Mouse (Mus musculus) CD4-positive helper T cell, adult 2 months (primary cell): ENCODE measurements around the gene Scaf1.
A peak's percentile ranks its signal among the peaks of the same experiment; 100 is the strongest.

Experiments
- DNase-seq: peaks from one replicate; pipeline ENCODE4 v3.0.0-alpha.2; 2012; ENCODE audit warnings: low read depth, missing footprints, low spot score

Gene Scaf1

GRCm38 (mm10) chr7:45015957-45016612, at the start of gene Scaf1:
Scaf1 (minus strand) TSS chr7:45016363.
- peak; percentile 100 for DNase-seq

GRCm38 (mm10) chr7:45062239-45062835, 46.2 kb upstream of the Scaf1 start, which contains the start of the genes Nosip and Prrg2:
Nosip (plus strand) TSS chr7:45062429.
Prrg2 (minus strand) TSS chr7:45062677.
- peak; percentile 98 for DNase-seq

DNA sequence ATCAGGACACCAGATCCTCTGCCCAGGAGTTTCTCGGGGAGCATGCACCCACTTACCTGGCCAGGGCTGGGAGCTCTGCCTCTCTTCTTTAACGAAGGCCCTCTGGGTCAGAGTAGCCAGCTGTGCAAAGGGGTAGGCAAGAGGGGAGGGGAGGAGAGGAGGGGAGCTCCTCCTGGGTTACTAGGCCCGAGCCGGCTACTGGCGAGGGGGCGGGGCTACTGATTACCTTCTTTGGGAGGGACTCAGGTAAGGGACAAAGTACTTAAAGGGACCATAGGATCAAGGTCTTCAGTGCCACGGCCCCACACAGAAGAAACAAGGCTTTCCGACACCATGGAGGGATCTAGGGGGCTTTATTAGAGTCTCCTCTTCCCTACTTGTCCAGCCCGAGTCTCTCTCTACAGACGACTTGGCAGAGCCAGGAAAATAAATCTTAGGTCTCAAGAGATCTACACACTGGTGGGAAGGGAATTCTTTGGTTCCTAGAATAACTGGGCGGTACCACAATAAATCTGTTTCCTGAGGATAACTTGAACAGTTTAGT, 45.4 kb upstream of the Scaf1 start:
- no peak for DNase-seq

DNA sequence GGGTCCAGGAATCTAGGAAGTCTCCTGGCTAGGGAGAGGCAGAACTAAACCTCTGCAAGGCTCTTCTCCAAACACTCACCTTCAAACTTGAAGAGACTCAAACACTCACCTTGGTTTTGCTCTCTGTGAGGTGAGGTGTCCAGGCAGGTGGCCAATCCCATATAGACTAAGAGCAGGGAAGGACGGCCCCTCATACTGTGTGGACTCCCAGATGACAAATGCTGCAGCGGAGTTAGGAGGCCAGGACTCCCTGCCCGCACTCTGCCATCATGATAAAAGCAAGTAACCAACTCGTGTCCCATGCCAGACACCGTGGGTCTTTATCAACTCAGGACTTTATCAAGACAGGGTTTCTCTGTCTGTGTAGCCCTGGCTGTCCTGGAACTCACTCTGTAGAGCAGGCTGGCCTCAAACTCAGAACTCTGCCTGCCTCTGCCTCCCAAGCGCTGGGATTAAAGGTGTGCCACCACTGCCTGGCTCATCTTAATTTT, 44.5 kb upstream of the Scaf1 start:
- no peak for DNase-seq

DNA sequence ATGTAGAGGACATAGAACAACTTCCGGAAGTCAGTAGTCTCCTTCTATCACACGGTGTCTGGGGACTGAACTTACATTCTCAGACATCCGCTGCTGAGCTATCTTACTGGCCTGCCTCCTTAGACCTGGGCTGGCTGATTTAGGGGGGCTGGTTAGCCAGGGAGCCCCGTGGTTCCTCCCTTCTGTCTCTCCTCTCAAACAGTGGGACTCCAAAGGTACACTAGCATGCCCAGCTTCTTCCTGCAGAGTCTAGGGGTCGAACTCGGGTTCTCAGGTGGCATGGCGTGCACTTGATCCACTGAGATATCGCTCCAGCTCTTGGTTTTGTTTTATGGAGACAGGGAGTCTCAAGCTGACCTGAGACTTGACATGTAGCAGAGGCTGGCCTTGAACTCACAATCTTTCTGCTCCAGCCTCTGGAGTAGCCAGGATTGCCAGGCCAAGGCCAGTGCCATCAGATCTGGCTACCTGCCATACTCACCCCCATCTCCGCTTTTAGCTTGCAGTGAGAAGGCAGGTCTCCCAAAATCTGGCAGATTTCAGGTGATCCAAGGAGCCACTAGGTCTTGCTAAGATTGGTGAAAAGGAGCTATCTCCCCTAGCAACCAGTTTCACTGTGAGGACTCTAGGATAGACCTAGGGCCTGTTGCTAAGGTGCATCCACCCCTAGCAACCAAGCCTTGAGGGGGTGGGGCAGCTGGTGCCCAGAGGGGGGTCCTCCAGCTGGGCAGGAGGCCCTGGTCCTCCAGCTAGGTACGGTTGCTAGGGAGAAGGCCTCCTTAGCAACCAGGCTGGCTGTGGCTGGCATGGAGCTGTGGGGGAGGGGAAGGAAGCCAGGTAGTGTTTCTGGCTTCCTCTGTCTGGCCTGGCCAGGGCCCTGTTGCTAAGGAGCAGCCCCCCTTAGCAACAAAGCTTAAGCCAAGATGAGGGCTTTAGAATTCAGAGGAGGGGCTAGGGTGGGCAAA, 42.7 kb upstream of the Scaf1 start:
- no peak for DNase-seq

GRCm38 (mm10) chr7:45056972-45057348, 40.8 kb upstream of the Scaf1 start:
- DNase-seq: no peak

DNA sequence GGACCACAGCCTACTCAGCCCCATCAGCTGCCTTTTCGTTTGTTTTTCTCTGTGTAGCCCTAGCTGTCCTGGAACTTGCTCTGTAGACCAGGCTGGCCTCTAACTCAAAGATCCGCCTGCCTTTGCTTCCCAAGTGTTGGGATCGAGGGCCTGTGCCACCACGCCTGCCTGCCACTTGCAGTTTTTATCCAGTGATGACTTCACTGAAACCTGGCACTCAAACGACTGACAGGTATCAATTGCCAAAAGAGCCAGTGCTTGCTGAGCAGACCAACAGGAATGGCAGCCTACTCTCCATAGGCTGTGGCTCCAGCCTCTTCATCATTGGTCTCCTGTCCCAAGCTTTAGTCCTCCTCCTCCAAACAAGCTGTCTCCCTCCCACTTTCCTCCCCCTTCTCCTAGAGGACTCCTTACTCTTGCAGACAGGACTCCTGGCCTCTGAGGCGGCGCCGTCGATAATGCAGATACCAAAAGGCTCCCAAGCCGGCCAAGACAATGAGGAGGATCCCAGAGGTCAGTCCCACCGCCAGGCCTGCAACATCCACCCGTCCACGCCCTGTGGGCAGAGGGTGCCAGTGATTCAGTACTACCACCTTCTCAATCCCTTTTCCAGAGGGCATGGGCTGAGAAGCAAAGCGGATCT, 40.3 kb upstream of the Scaf1 start:
- no peak for DNase-seq

DNA sequence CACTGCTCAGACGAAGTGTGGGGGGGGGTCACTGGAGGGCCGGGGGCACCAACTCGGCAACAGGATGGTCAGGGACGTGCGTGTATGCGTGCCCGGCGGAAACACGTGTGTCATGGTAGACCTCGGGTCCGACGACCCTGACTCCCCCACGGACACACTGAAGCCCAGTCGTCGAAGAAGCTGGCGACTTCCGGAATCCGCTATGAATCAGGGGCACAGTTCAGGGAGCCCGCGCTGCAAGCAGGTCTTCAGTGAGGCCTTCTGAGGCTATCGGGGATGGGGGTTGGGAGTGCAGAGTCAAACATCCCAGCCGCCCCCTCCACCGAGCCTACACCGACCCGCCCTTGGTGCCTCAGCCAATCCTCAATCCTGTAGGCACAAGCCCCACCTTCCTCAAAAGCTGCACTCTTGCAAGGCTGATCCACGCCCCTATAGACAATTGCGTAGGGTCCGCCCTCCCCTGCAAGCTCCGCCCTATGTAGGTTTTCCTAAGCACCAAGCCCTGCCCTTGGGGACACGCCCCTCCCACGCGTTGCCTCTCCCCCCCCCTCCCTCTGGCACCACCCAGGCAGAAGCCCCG, 37.9 kb upstream of the Scaf1 start:
- DNase-seq: peak; percentile 98

DNA sequence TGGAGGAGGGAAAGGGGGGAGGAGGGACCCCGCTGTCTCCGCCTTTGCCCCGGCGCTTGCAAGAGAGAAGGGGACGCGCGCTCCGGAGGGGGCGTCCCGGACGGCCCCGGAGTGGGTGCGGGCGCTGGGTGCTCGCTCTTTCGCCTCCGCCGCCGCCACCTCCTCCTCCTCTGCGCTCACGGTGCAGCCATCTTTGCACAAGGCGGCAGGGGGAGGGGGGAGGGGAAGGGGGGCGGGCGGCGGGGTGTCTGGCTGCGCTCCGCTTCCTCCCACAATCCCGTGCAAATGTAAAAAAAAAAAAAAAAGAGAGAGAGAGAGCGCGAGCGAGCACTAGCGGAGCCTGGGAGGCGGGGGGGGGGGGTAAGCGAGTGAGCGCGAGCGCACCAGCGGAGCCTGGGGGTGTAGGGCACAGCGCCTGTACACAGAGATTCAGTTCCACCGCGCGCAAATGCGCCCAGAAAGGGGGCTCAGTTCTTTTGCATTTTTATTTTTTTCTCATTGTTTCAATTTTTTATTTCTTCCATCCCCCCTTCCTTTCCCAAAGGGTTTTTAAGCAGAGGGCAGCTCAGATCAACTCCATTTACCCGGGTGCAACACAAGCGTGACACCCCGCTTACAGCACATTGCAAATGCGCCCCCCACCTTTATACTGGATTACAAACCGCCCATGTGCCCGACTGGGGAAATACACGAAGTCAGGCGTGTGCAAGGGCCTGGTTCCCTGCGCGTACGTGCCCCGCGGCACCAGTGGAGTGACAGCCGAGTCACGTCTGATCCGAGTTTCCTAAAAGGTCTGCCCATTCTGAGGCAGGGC, 37.2 kb upstream of the Scaf1 start:
- peak; percentile 92 for DNase-seq

GRCm38 (mm10) chr7:45052862-45053116, 36.6 kb upstream of the Scaf1 start, which contains the start of gene Prr12:
Prr12 (minus strand) TSS chr7:45052881.
- no peak for DNase-seq

GRCm38 (mm10) chr7:45052181-45052861, 36.2 kb upstream of the Scaf1 start:
- peak; percentile 52 for DNase-seq

- peak; percentile 24 for DNase-seq
Measured at GRCm38 (mm10) chr7:45051601-45051974, 35.4 kb upstream of the Scaf1 start.

- peak; percentile 58 for DNase-seq
Measured at GRCm38 (mm10) chr7:45050945-45051600, 34.9 kb upstream of the Scaf1 start.

DNA sequence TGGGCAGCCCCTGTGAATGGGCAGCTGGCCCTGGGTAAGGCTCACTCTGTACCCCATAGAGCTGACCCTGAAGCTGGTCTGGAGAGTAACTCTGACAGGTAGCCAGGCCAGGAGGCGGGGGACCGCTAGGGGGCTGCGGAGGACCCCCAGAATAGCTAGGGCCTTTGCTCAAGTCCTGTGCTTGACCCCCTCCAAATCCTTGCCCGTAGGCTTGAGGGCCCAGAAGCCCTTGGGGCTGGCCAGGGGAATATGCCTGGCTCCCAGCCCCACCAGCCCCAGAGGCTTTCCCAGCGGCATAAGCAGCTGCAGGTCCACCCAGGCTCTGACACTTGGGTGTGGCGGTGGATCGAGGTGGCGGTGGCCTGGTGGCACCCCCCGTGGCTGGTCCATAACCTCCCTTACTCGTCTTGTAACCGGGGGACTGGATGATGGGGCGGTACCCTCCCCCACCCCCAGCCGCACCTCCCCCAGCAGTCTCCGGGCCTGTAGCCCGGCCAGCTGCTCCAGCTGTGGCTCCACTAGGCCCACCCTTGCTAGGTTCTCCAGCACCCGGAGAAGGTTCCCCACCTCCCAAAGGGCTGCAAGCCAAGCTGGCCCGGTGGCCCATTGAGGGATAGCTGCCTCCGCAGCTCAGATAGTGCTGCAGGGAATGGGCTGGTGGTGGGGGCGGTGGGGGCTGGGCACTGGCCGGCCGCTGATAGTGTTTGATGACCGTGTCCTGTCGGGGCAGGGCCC, 32.9 kb upstream of the Scaf1 start:
- DNase-seq: no peak

DNA sequence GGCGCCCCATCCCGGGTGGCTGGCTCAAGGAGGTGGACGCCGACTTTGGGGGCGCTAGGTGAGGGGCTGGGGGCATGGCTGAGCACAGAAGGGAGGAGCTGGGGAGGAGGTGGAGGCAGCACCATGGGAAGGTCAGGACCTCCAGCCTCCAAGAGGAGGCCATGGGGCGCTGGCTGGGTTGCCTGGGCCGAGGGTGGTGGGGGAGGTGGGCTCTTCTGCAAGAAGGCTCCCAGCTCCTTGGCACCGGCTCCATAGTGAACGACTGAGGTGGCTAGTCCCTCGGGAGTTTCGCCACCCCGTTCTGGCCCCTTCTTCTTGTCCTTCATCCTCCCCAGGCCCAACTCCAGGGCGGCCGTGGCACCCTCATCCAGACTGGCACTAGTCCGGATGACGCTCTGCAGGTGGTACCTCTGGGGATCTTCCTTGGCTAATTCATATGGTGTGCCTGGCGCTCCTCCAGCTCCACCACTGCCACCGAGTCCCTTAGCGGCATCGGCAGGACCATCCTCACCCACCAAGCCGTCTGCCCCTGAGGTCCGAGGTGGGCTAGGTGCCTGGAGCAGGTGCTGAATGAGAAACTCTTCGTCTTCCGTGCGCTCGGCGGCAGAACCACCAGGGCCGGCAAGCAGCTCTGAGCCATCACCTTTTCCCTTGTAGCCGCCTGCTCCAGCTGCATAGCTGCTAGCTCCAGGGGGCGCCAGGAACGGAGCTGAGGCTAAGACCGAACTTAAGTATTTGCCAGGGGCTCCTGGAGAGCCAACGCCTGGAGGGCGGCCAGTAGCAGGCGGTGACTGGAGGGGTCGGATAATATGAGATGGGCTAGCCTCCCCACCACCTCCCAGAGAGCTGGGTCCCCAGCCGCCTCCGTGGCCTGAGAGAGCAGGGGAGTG, 32.1 kb upstream of the Scaf1 start:
- no peak for DNase-seq

GRCm38 (mm10) chr7:45047491-45047890, 31.3 kb upstream of the Scaf1 start:
- no peak for DNase-seq

GRCm38 (mm10) chr7:45046853-45047350, 30.7 kb upstream of the Scaf1 start:
- no peak for DNase-seq
